Mouse (Mus musculus) brain, embryonic 14.5 days (tissue): ENCODE measurements around the gene Fkbp2.

Experiments used
- CTCF ChIP-seq: fragments of 200-500 bp; IDR thresholded peaks from 2 replicates; pipeline ENCODE4 v1.5.1; 2012; ENCODE audit warnings: inconsistent platforms, mild to moderate bottlenecking, moderate library complexity, borderline replicate concordance; ENCODE audit not compliant: insufficient read depth, insufficient read length; ENCODE audit errors: extremely low read depth
- POLR2A ChIP-seq: fragments of 200-500 bp; IDR thresholded peaks from 2 replicates; pipeline ENCODE4 v1.6.1; 2012; ENCODE audit warnings: mild to moderate bottlenecking, inconsistent platforms, borderline replicate concordance; ENCODE audit not compliant: poor library complexity, insufficient read depth, insufficient read length, severe bottlenecking; ENCODE audit errors: extremely low read depth

DNA sequence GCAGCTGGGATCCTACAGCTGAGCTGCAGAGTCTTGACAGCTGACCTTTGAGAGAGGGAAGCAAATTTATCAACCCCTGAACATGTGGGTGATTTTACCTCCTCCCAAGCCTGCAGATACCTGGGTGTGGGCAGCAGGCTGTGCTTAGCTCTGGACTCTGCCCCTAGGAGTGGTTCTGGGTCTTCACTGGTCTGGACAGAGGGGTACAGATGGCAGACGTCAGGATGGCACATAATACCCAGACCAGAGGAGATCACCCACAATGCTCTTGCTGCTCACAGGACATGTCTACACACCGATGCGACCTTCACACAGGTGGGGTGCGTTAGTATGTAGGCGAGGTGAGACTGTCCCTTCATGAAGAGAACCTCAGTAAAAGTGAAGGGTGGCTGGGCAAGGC lies 30.8 kb downstream of the Fkbp2 start:
- TF ChIP-seq POLR2A (no peak), CTCF (no peak)
